Mouse (Mus musculus) hindbrain, embryonic 15.5 days (tissue): ENCODE measurements around the gene Stpg3. TPM values are rescaled to one million over a fixed set of nuclear protein-coding genes. Genes with fewer than 3 reads are reported as not detected.
"Not testable (repeated sequence)": the region's sequence is repeated elsewhere in the genome, so short reads cannot be mapped to it uniquely, and the experiment has no call there.

Experiments
- ATAC-seq: fragments of 200-750 bp; cut with Nextera tagmentation; 2 replicates; pipeline ENCODE4 v1.8.0; 2017; ENCODE audit warnings: low read depth, moderate number of reproducible peaks, moderate TSS enrichment; ENCODE audit not compliant: low FRiP score
- H3K27ac ChIP-seq: fragments of 300-500 bp; sonication (generic); replicated peaks from 2 replicates; pipeline ENCODE4 v1.5.1; 2015; ENCODE audit warnings: mild to moderate bottlenecking, inconsistent platforms
- H3K27me3 ChIP-seq: fragments of 300-500 bp; sonication (generic); 2 replicates; pipeline ENCODE4 v1.6.1; 2015; ENCODE audit warnings: control low read depth, inconsistent platforms
- H3K36me3 ChIP-seq: fragments of 300-500 bp; sonication (generic); 2 replicates; pipeline ENCODE4 v1.6.1; 2015; ENCODE audit warnings: control low read depth, inconsistent platforms
- H3K4me1 ChIP-seq: fragments of 300-500 bp; sonication (generic); replicated peaks from 2 replicates; pipeline ENCODE4 v1.6.1; 2015; ENCODE audit warnings: control low read depth, inconsistent platforms
- H3K4me2 ChIP-seq: fragments of 300-500 bp; sonication (generic); 2 replicates; pipeline ENCODE4 v1.6.1; 2015; ENCODE audit warnings: moderate library complexity, mild to moderate bottlenecking, inconsistent platforms
- H3K4me3 ChIP-seq: fragments of 300-500 bp; sonication (generic); 2 replicates; pipeline ENCODE4 v1.5.1; 2015; ENCODE audit warnings: mild to moderate bottlenecking, inconsistent platforms
- H3K9ac ChIP-seq: fragments of 300-500 bp; sonication (generic); 2 replicates; pipeline ENCODE4 v1.6.1; 2015; ENCODE audit warnings: inconsistent platforms
- H3K9me3 ChIP-seq: fragments of 300-500 bp; sonication (generic); 2 replicates; pipeline ENCODE4 v1.6.1; 2016; ENCODE audit warnings: control low read depth, inconsistent platforms
- WGBS: fragments of 180-500 bp; shearing (Covaris S2); methylation state at CpG from one replicate; pipeline ENCODE4 v1.1.7; 2015; 5-methylcytosine and 5-hydroxymethylcytosine counted together
- polyA plus RNA-seq: library from polyadenylated mRNA; unstranded; fragments of >200 nt; fragmentation: Nextera tagmentation; extraction: Ambion mirVana; gene quantifications from 2 replicates; pipeline ENCODE4 v1.2.1, GENCODE M21; 2015

Stpg3 gene
- not detected in 2 replicates for polyA plus RNA-seq

DNA sequence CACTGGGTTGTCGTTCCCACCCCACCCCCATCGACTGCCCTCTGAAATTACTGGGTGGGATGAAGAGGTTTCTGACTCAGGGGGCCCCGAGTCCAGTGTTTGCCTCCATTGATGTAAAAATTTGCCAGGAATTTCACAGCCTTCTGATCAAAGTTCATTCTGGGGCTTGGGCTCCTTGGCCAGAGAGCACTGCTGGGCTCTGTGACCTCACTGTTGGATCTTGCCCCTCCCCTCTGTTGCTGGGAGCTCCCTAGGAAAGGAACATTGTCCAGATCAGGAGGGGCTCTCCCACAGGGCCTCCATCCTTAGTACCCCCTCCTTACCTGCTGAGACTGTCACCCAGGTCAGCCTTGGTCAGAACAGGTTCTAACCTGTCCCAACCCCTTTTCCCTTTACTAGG lies at the start of gene Stpg3:
TSS of gene Stpg3 (minus strand) at position 194 of the 400 bp plus-strand sequence.
- no peak within 1 kb of the TSS for H3K9ac ChIP-seq
- no peak within 1 kb of the TSS for H3K4me3 ChIP-seq
- no peaks in the 10 kb centered on the region for H3K9me3 ChIP-seq
- peaks cover 18% of the 10 kb centered on the region for H3K4me1 ChIP-seq
- no peak within 1 kb of the TSS for H3K4me2 ChIP-seq
- 79% methylated on average over 3 of the region's 3 CpGs for WGBS
- H3K27ac ChIP-seq = no peak within 1 kb of the TSS
- no peaks in the 10 kb centered on the region for H3K36me3 ChIP-seq
- H3K27me3 ChIP-seq = 0 out of 2 replicates have a peak, but pooled peaks cover 3% of the 10 kb centered on the region
- ATAC-seq = no peak

DNA sequence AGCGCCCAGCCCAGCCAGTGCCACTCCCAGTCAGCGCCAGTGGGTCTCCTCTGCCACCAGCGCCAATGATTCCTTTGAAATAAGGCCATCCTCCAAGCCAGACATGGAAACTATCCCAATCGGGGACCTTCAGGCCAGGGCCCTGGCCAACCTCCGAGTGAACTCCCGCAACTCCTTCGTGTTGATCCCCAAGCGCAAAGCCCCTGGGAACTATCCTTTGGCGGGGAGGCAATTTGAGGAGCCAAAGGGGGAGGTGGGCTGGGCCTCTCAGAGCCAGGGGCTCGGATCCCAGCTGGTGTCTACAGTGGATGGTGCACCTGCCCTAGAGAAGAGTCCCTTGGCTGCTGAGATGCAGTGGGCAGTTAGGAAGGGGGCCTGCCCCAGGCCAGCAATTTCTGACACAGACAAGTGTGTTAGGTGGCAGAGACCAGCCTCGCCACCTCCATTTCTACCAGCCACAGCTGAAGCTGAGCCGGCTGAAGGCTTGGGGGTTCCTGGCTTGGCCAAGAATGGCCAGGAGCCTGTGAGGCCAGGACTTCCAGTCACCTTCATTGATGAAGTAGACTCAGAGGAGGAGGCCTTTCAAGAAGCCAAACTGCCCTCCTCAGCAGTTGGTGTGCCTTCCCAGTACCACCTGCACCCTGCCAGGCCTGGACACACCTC lies 49.3 kb upstream of the Stpg3 start:
- Histone ChIP-seq H3K4me3 (peak overlapping the region; percentile 74), H3K9ac (peak overlapping the region; percentile 64)
- 21% methylated on average over 12 of the region's 12 CpGs for WGBS

DNA sequence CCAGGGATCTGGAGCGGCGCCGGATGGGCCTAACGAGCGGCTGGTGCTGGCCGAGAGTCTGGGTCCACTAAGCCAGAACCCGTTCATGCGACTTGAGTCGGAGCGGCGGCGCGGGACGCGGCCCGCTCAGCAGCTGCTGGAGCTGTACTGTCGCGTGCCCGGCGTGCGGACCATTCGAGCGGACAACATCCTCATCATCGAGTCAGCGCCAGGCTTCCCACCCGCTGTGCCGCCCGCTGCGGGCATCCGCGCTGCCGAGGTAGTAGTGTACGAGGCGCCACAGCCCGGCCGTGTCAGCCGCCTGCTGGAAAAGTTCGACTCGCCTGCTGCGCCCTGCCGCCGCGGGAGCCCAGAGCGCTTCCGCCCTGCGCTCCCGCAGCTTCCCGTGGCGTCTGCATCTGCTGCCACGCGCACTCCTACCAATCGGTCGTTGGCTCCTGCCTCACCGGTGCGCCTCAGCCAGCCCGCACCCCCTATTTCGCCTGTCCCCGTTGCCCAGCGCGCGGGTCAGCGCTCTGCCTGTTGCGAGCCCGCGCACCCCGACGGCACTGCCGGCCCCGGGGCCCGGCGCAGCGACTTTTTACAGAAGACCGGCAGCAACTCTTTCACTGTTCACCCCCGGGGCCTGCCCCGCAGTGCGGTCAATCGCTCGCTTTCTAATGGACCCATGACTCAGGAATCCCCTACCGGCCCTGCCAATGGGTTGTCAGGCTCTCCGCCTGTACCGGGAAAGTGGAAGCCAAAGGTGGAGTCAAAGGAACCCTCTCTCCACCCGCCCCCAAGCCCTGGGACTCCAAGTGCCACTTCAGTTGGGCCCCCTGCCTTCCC lies 48.6 kb upstream of the Stpg3 start:
- ATAC-seq = no peak; the same call in 1 of the 2 replicates
- Histone ChIP-seq H3K4me3 (peak overlapping the region; percentile 74), H3K36me3 (no peaks in the 10 kb centered on the region), H3K27ac (peak overlapping the region; percentile 80), H3K4me1 (peaks cover 50% of the 10 kb centered on the region), H3K9ac (peak overlapping the region; percentile 64), H3K27me3 (no peaks in the 10 kb centered on the region), H3K4me2 (peak overlapping the region; percentile 94), H3K9me3 (no peaks in the 10 kb centered on the region)
- under 1% methylated on average over 81 of the region's 82 CpGs for WGBS

More for the DNA sequence above, 49.3 kb upstream of the Stpg3 start:
- H3K9me3 ChIP-seq = no peaks in the 10 kb centered on the region
- H3K27me3 ChIP-seq = no peaks in the 10 kb centered on the region
- H3K4me1 ChIP-seq = peaks cover 53% of the 10 kb centered on the region
- no peak for ATAC-seq
- peak overlapping the region; percentile 80; the same call in 1 of the 2 replicates for H3K27ac ChIP-seq
- H3K4me2 ChIP-seq = peak overlapping the region; percentile 94
- H3K36me3 ChIP-seq = no peaks in the 10 kb centered on the region

DNA sequence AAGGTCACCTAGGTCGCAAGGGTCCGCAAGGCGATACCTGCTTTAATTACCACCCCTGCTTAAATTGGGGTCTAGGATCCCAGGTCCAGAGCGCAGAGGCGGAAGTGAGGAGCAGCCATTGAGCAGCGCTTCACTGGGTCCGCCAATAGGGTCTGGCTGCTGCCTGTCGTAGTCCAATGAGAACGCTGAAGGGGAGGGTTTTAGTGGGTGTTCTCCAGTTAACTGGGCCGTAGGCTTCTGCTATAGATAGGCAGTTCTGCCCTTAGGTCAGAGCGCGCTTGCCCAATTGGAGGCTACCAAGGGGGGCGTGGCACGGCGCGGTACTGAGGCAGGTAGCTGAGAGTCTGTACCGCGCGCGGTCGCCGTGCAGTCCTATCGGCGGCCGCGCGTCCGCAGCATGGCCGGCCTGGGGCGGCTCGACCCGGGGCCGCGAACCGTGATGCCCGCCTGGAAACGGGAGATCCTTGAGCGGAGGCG lies 47.9 kb upstream of the Stpg3 start, which contains the start of gene Tprn:
TSS of gene Tprn (plus strand) at position 328 of the 477 bp plus-strand sequence.
- Histone ChIP-seq H3K4me2 (peak within 1 kb of the TSS; percentile 94), H3K27ac (peak within 1 kb of the TSS; percentile 80), H3K36me3 (no peaks in the 10 kb centered on the region), H3K4me3 (peak within 1 kb of the TSS; percentile 74), H3K9me3 (no peaks in the 10 kb centered on the region), H3K27me3 (no peaks in the 10 kb centered on the region), H3K4me1 (peaks cover 49% of the 10 kb centered on the region), H3K9ac (peak within 1 kb of the TSS; percentile 64)
- WGBS = 1% methylated on average over 30 of the region's 39 CpGs
- ATAC-seq = peak; percentile 99

DNA sequence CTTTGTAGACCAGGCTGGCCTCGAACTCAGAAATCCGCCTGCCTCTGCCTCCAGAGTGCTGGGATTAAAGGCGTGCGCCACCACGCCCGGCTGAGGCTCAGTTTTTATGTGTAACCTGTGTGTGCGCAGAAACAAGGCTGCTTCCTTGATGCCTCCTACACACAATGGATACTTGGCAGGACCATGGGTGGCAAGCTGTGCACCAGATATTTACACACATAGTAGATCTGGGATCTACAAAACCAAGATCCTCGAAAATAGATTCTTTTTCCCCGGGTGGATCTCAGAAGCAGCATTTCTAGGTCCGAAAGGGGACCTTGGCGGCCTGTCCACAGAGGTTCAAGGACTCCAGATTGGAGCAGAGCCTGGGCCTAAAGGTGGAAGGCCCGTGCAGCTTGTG lies 47.4 kb upstream of the Stpg3 start:
- 44% methylated on average over 12 of the region's 12 CpGs for WGBS
- Histone ChIP-seq H3K4me1 (peaks cover 46% of the 10 kb centered on the region), H3K4me2 (peak overlapping the region; percentile 94), H3K9me3 (no peaks in the 10 kb centered on the region), H3K9ac (peak overlapping the region; percentile 52), H3K4me3 (peak overlapping the region; percentile 74), H3K27me3 (no peaks in the 10 kb centered on the region), H3K27ac (peak overlapping the region; percentile 79), H3K36me3 (no peaks in the 10 kb centered on the region)
- ATAC-seq = no peak

DNA sequence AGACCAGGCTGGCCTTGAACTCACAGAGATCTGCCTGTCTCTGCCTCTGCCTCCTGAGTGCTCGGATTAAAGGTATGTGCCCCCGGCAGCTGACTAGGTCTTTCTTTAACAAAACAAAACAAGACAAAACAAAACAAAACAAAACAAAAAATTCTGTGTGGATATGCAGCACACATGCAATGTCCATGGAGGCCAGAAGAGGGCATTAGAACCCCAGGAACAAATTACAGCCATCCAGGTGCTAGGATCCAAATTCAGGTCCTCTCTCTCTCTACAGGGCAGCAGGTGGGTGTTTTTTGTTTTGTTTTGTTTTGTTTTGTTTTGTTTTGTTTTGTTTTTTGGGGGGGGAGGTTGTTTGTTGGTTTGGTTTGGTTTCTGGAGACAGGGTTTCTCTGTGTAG lies 44.5 kb upstream of the Stpg3 start:
- ATAC-seq = no peak
- H3K4me2 ChIP-seq = no peak overlapping the region

DNA sequence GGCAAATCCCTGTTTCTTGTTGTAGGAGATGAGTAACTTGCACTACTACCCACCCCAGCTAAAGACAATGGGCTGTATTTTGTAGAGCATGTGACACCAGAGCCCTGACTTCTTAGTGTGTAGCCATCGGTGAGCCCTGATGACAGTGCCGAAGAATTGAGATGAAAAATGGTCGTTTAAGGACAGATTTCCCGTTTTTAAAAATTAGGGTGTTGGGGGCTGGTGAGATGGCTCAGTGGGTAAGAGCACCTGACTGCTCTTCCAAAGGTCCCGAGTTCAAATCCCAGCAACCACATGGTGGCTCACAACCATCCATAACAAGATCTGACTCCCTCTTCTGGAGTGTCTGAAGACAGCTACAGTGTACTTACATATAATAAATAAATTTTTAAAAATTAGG lies 42.8 kb upstream of the Stpg3 start:
- WGBS = 92% methylated on average over 5 of the region's 5 CpGs
- not testable (repeated sequence) for H3K4me2 ChIP-seq, H3K36me3 ChIP-seq, H3K27ac ChIP-seq, ATAC-seq, H3K9me3 ChIP-seq, H3K4me3 ChIP-seq, H3K9ac ChIP-seq, H3K27me3 ChIP-seq
- peaks cover 26% of the 10 kb centered on the region for H3K4me1 ChIP-seq

More for the DNA sequence above, 44.5 kb upstream of the Stpg3 start:
- no peaks in the 10 kb centered on the region for H3K9me3 ChIP-seq
- H3K9ac ChIP-seq = no peak overlapping the region
- 52% methylated on average over 2 of the region's 2 CpGs for whole genome bisulfite sequencing
- no peaks in the 10 kb centered on the region for H3K27me3 ChIP-seq
- H3K36me3 ChIP-seq = no peaks in the 10 kb centered on the region
- H3K4me1 ChIP-seq = peaks cover 35% of the 10 kb centered on the region
- no peak overlapping the region for H3K4me3 ChIP-seq
- H3K27ac ChIP-seq = no peak overlapping the region

DNA sequence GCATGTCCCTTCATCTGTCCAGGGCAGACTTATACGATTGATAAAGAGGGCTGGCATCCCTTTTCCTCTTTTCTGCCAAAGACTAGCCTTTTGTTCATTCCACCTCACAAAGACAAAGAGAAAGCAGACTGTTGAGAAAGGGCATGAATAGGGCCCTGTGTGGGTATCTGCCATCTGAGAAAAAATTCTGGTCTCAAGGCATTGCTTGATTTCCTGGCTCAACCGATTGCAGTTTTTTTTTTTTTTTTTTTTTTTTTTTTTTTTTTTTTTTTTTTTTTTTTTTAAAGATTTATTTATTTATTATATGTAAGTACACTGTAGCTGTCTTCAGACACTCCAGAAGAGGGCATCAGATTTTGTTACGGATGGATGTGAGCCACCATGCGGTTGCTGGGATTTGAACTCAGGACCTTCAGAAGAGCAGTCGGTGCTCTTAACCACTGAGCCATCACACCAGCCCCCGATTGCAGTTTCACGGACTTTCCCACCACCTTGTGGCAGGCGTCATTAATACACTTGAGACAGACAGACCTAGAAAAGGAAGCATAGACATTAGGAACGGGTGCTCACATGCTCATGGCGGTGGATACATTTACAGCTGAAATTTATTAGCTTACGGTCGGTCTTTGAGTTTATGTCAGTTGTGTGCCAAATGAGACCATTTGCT lies 42.1 kb upstream of the Stpg3 start:
- Histone ChIP-seq H3K4me3 (peak overlapping the region; percentile 81), H3K4me2 (peak overlapping the region; percentile 93), H3K9ac (peak overlapping the region; percentile 83), H3K4me1 (peaks cover 26% of the 10 kb centered on the region)
- ATAC-seq, H3K27me3 ChIP-seq, H3K36me3 ChIP-seq, H3K9me3 ChIP-seq, H3K27ac ChIP-seq: not testable (repeated sequence)
- 59% methylated on average over 12 of the region's 12 CpGs for WGBS

DNA sequence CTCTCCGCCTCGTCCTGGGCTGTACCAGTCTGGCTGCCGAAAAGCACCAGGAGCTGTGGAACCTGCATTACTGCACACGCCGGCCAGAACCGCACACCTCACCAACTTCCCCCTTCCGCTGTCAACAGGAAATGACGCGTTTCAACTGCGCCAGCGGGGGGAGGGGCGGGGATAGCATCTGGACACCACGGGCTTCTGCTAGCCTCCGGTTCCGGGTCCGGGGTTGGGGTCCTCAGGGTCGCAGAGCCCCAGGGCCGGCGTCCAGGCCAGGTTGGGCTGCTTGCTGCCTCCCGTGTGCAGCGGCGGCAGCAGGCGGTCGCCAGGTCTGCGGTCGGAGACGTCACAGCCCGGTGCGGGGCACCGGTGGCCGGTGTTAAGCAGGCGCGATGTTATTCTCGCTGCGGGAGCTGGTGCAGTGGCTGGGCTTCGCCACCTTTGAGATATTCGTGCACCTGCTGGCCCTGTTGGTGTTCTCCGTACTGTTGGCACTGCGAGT lies 40.9 kb upstream of the Stpg3 start, which contains the start of gene Tmem203:
TSS of gene Tmem203 (plus strand) at position 156 of the 496 bp plus-strand sequence.
- Histone ChIP-seq H3K9ac (peak within 1 kb of the TSS; percentile 83), H3K27ac (peak within 1 kb of the TSS; percentile 78), H3K27me3 (no peaks in the 10 kb centered on the region), H3K4me2 (peak within 1 kb of the TSS; percentile 93), H3K36me3 (0 out of 2 replicates have a peak, but pooled peaks cover 7% of the 10 kb centered on the region), H3K4me3 (peak within 1 kb of the TSS; percentile 81), H3K9me3 (no peaks in the 10 kb centered on the region), H3K4me1 (peaks cover 26% of the 10 kb centered on the region)
- WGBS = under 1% methylated on average over 39 of the region's 39 CpGs
- peak; percentile 94 for ATAC-seq

DNA sequence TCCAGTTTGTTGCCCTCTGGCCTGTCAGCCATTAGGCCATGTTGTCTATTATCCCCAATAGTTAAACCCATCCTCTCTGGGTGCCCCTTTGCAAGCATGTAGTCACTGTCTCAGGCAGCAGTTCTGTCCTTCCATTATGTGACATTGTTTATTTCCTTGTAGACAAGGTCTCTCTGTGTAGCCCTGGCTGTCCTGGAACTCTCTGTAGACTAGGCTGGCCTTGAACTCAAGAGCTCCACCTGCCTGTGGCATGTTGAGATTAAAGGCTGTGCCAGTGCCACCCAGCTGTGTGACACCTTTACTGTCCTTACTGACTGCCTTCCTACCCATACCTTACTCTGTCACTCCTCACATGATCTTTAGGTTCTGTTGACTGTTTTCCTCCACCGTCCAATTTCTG lies 37.9 kb upstream of the Stpg3 start:
- ATAC-seq = no peak
- Histone ChIP-seq H3K27me3 (no peaks in the 10 kb centered on the region), H3K36me3 (0 out of 2 replicates have a peak, but pooled peaks cover 10% of the 10 kb centered on the region)

More for the DNA sequence above, 37.9 kb upstream of the Stpg3 start:
- 93% methylated on average over 1 of the region's 1 CpGs for WGBS
- no peak overlapping the region for H3K4me3 ChIP-seq
- no peak overlapping the region for H3K4me2 ChIP-seq
- peaks cover 20% of the 10 kb centered on the region for H3K4me1 ChIP-seq
- no peak overlapping the region for H3K9ac ChIP-seq
- no peak overlapping the region for H3K27ac ChIP-seq
- H3K9me3 ChIP-seq = no peaks in the 10 kb centered on the region
